Mouse (Mus musculus) G1E-ER4 (cell line): Measurements from ENCODE around the gene Phf11c. TPM values are rescaled to one million over a fixed set of nuclear protein-coding genes. Genes with fewer than 3 reads are reported as not detected.
"Not testable (repeated sequence)": the region's sequence is repeated elsewhere in the genome, so short reads cannot be mapped to it uniquely, and the experiment has no call there.

Source experiments
- GATA1 ChIP-seq: IDR thresholded peaks from one replicate; pipeline ENCODE4 v1.8.0; 2012; ENCODE audit warnings: low read length, inconsistent platforms
- polyA plus RNA-seq: library from polyadenylated mRNA; stranded (reverse); fragments of >175 nt; gene quantifications from 2 replicates; pipeline ENCODE4 v1.2.3, GENCODE M21; 2012

Phf11c gene
- polyA plus RNA-seq, 1 experiment = not detected

DNA sequence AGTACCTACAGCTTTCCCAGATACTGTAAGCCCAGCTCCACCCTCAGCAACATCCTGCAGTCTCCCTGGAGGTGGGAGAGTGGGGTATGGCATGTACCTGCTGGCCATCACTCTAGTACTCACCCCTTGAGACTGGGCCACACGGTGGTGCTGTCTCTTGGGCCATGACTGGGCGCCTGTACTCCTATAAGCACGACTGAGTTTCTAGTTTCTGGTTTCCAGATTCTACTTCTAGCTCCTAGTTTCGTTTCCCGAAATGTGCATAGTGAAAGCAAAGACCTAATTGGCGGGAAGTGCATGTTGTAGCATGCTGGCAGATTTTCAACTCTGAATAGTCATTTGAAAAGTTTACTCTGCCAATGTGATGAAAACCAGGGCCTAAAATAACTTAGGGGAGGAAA is 29.9 kb downstream of the Phf11c start, which contains the start of gene Phf11d:
Gene Phf11d (minus strand): TSS at position 227 of the 401 bp plus-strand sequence.
- no peak for TF ChIP-seq GATA1

DNA sequence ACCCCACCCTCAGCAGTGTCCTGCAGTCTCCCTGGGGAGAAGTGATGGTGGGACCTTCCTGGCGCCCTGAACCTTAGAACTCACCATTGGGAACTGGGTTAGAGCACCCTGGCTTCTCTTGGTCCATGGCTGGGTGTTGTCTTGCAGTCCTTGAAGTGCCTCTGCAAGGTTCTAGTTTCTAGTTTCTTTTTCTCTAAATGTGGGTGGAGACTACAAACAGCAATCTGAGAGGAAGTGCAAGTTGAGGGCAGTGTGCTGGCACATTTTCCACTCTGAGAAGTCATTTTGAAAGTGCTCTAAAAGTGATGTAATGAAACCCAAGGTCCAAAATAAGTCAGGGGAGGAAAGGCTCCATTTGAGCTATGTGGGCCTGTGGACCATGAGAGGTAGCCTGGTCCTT is 54.0 kb downstream of the Phf11c start, which contains the start of gene Phf11b:
Gene Phf11b (minus strand): TSS at position 163 of the 400 bp plus-strand sequence.
- not testable (repeated sequence) for TF ChIP-seq GATA1

DNA sequence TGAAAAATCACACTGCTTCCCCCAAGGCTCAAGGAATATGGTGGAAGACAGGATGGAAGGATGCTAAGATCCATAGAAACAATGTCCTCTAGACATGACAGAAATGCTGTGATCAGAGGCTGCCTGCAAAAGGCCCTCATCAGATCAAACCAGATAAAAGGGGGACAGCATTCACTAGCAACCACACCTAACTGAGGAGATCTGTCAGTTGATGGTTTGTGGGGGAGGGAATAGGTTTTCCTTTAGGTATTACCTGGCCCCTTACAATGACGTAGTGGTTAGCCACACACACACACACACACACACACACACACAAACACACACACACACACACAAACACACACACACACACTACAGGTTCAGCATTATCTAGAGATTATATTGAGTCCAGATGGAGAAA is 55.6 kb downstream of the Phf11c start:
- TF ChIP-seq GATA1 = no peak

Other genes with a start within 250 kb of the Phf11c start
- gene Gm5142, start 216.6 kb downstream of the Phf11c start, polyA plus RNA-seq = not detected in 2 replicates
- 2.0 and 2.1 TPM in 2 replicates for gene Rcbtb1, start 194.2 kb downstream of the Phf11c start, polyA plus RNA-seq
- not detected in 2 replicates for gene Gm6904, start 135.2 kb downstream of the Phf11c start, polyA plus RNA-seq
- not detected in 2 replicates for gene Phf11a, start 97.9 kb downstream of the Phf11c start, polyA plus RNA-seq
- gene Phf11b, start 54.0 kb downstream of the Phf11c start, polyA plus RNA-seq = not detected in 2 replicates
- not detected in 2 replicates for gene Phf11d, start 29.9 kb downstream of the Phf11c start, polyA plus RNA-seq
- gene Setdb2, start 45.5 kb upstream of the Phf11c start, polyA plus RNA-seq = 8.2 and 11.1 TPM in 2 replicates
- 1.2 and 1.8 TPM in 2 replicates for gene Cab39l, start 45.6 kb upstream of the Phf11c start, polyA plus RNA-seq
- 29.4 and 37.6 TPM in 2 replicates for gene Cdadc1, start 202.6 kb upstream of the Phf11c start, polyA plus RNA-seq
- gene Shisa2, start 229.9 kb upstream of the Phf11c start, polyA plus RNA-seq = not detected in 2 replicates